Mouse (Mus musculus): ENCODE data around the gene Ldlrad3. TPM values are rescaled to one million over a fixed set of nuclear protein-coding genes. Genes with fewer than 3 reads are reported as not detected.

Gene Ldlrad3
- polyA plus RNA-seq, 1 experiment from 2014 or later = 31.2 TPM

- H3K27ac ChIP-seq = peak overlapping the region; percentile 7; the same call in 1 of the 2 replicates
- H3K4me1 ChIP-seq = peaks cover 6% of the 10 kb centered on the region
- no peak overlapping the region; the same call in 1 of the 2 replicates for H3K4me2 ChIP-seq
- H3K9me3 ChIP-seq = no peaks in the 10 kb centered on the region
- H3K4me3 ChIP-seq = no peak overlapping the region
- no peaks in the 10 kb centered on the region for H3K36me3 ChIP-seq (replicated peaks)
- H3K27me3 ChIP-seq (replicated peaks) = no peaks in the 10 kb centered on the region
- ATAC-seq (replicated peaks) = peak; percentile 44; the same call in 1 of the 2 replicates
- no peak overlapping the region for H3K9ac ChIP-seq
- WGBS = 20% methylated on average over 12 of the region's 12 CpGs
Observed at GRCm38 (mm10) chr2:101925591-101926188, 260.5 kb downstream of the Ldlrad3 start.

- Histone ChIP-seq H3K4me1 (peaks cover 9% of the 10 kb centered on the region), H3K4me2 (no peak overlapping the region; the same call in 1 of the 2 replicates), H3K9me3 (no peaks in the 10 kb centered on the region), H3K27me3 (replicated peaks) (no peaks in the 10 kb centered on the region), H3K4me3 (no peak overlapping the region), H3K9ac (no peak overlapping the region), H3K27ac (no peak overlapping the region), H3K36me3 (replicated peaks) (no peaks in the 10 kb centered on the region)
- no peak for ATAC-seq (replicated peaks)
- WGBS = 46% methylated on average over 3 of the region's 3 CpGs
Observed at GRCm38 (mm10) chr2:101925183-101925582, 261.0 kb downstream of the Ldlrad3 start.

- no peaks in the 10 kb centered on the region for H3K27me3 ChIP-seq (replicated peaks)
- H3K9ac ChIP-seq = no peak overlapping the region
- no peaks in the 10 kb centered on the region for H3K9me3 ChIP-seq
- no peak overlapping the region for H3K4me3 ChIP-seq
- peaks cover 17% of the 10 kb centered on the region for H3K4me1 ChIP-seq
- WGBS = 76% methylated on average over 4 of the region's 4 CpGs
- no peak for ATAC-seq (replicated peaks)
- H3K4me2 ChIP-seq = no peak overlapping the region
- no peaks in the 10 kb centered on the region for H3K36me3 ChIP-seq (replicated peaks)
- no peak overlapping the region for H3K27ac ChIP-seq
Observed at GRCm38 (mm10) chr2:101923181-101923580, 263.0 kb downstream of the Ldlrad3 start.

GRCm38 (mm10) chr2:101922302-101922701 lies 263.9 kb downstream of the Ldlrad3 start:
- no peaks in the 10 kb centered on the region for H3K36me3 ChIP-seq (replicated peaks)
- H3K27ac ChIP-seq = no peak overlapping the region
- ATAC-seq (replicated peaks) = no peak
- no peak overlapping the region for H3K9ac ChIP-seq
- H3K27me3 ChIP-seq (replicated peaks) = no peaks in the 10 kb centered on the region
- H3K4me3 ChIP-seq = no peak overlapping the region
- H3K4me1 ChIP-seq = peaks cover 17% of the 10 kb centered on the region
- H3K4me2 ChIP-seq = no peak overlapping the region
- no peaks in the 10 kb centered on the region for H3K9me3 ChIP-seq
- WGBS = 96% methylated on average over 4 of the region's 4 CpGs

- Histone ChIP-seq H3K9me3 (no peaks in the 10 kb centered on the region), H3K27me3 (replicated peaks) (no peaks in the 10 kb centered on the region), H3K36me3 (replicated peaks) (no peaks in the 10 kb centered on the region), H3K4me1 (peaks cover 12% of the 10 kb centered on the region), H3K4me2 (no peak overlapping the region), H3K27ac (peak overlapping the region; percentile 13; the same call in 1 of the 2 replicates), H3K9ac (no peak overlapping the region), H3K4me3 (no peak overlapping the region)
- 26% methylated on average over 2 of the region's 2 CpGs for WGBS
- peak; percentile 40 for ATAC-seq (replicated peaks)
Observed at GRCm38 (mm10) chr2:101920136-101920554, 266.0 kb downstream of the Ldlrad3 start.

- no peak overlapping the region for H3K4me2 ChIP-seq
- no peaks in the 10 kb centered on the region for H3K36me3 ChIP-seq (replicated peaks)
- peaks cover 12% of the 10 kb centered on the region for H3K4me1 ChIP-seq
- no peaks in the 10 kb centered on the region for H3K9me3 ChIP-seq
- no peak overlapping the region for H3K4me3 ChIP-seq
- 71% methylated on average over 7 of the region's 7 CpGs for WGBS
- 0 out of 2 replicates have a peak overlapping the region, but pooled peaks have one; percentile 9 for H3K27ac ChIP-seq
- no peak overlapping the region for H3K9ac ChIP-seq
- no peaks in the 10 kb centered on the region for H3K27me3 ChIP-seq (replicated peaks)
- 0 out of 2 replicates have a peak, but pooled peaks have one; percentile 57 for ATAC-seq (replicated peaks)
Observed at GRCm38 (mm10) chr2:101918518-101918917, 267.7 kb downstream of the Ldlrad3 start.

GRCm38 (mm10) chr2:101909326-101910080 lies 276.7 kb downstream of the Ldlrad3 start:
- WGBS = 83% methylated on average over 15 of the region's 15 CpGs
- Histone ChIP-seq H3K27ac (no peak overlapping the region), H3K4me1 (peaks cover 12% of the 10 kb centered on the region), H3K36me3 (replicated peaks) (no peaks in the 10 kb centered on the region), H3K9me3 (no peaks in the 10 kb centered on the region), H3K4me3 (no peak overlapping the region), H3K4me2 (no peak overlapping the region), H3K9ac (no peak overlapping the region), H3K27me3 (replicated peaks) (no peaks in the 10 kb centered on the region)
- no peak for ATAC-seq (replicated peaks)

- WGBS = 68% methylated on average over 13 of the region's 13 CpGs
- no peak for ATAC-seq (replicated peaks)
Observed at GRCm38 (mm10) chr2:101908773-101909172, 277.4 kb downstream of the Ldlrad3 start.

GRCm38 (mm10) chr2:101907386-101908022 lies 278.7 kb downstream of the Ldlrad3 start:
- no peaks in the 10 kb centered on the region for H3K27me3 ChIP-seq (replicated peaks)
- no peaks in the 10 kb centered on the region for H3K9me3 ChIP-seq
- WGBS = 76% methylated on average over 10 of the region's 10 CpGs
- H3K36me3 ChIP-seq (replicated peaks) = no peaks in the 10 kb centered on the region
- peaks cover 12% of the 10 kb centered on the region for H3K4me1 ChIP-seq
- no peak overlapping the region for H3K4me2 ChIP-seq
- no peak overlapping the region for H3K4me3 ChIP-seq
- H3K27ac ChIP-seq = no peak overlapping the region
- H3K9ac ChIP-seq = no peak overlapping the region
- no peak for ATAC-seq (replicated peaks)

More at GRCm38 (mm10) chr2:101908773-101909172, 277.4 kb downstream of the Ldlrad3 start:
- no peak overlapping the region for H3K9ac ChIP-seq
- peaks cover 12% of the 10 kb centered on the region for H3K4me1 ChIP-seq
- H3K4me2 ChIP-seq = no peak overlapping the region
- no peak overlapping the region for H3K27ac ChIP-seq
- H3K9me3 ChIP-seq = no peaks in the 10 kb centered on the region
- H3K36me3 ChIP-seq (replicated peaks) = no peaks in the 10 kb centered on the region
- H3K27me3 ChIP-seq (replicated peaks) = no peaks in the 10 kb centered on the region
- no peak overlapping the region for H3K4me3 ChIP-seq

GRCm38 (mm10) chr2:101906379-101906690 lies 279.9 kb downstream of the Ldlrad3 start:
- 39% methylated on average over 5 of the region's 5 CpGs for WGBS
- H3K27ac ChIP-seq = peak overlapping the region; percentile 54
- peaks cover 12% of the 10 kb centered on the region for H3K4me1 ChIP-seq
- no peaks in the 10 kb centered on the region for H3K27me3 ChIP-seq (replicated peaks)
- H3K36me3 ChIP-seq (replicated peaks) = no peaks in the 10 kb centered on the region
- H3K9ac ChIP-seq = peak overlapping the region; percentile 4; the same call in 1 of the 2 replicates
- peak overlapping the region; percentile 42 for H3K4me2 ChIP-seq
- no peaks in the 10 kb centered on the region for H3K9me3 ChIP-seq
- H3K4me3 ChIP-seq = no peak overlapping the region; the same call in 1 of the 2 replicates
- peak; percentile 61 for ATAC-seq (replicated peaks)

- H3K36me3 ChIP-seq (replicated peaks) = no peaks in the 10 kb centered on the region; the same call in 1 of the 2 replicates
- 11% methylated on average over 21 of the region's 21 CpGs for WGBS
- H3K27me3 ChIP-seq (replicated peaks) = no peaks in the 10 kb centered on the region
- peak overlapping the region; percentile 54 for H3K27ac ChIP-seq
- peak overlapping the region; percentile 42 for H3K4me2 ChIP-seq
- peaks cover 12% of the 10 kb centered on the region for H3K4me1 ChIP-seq
- peak overlapping the region; percentile 4; the same call in 1 of the 2 replicates for H3K9ac ChIP-seq
- peak overlapping the region; percentile 9; the same call in 1 of the 2 replicates for H3K4me3 ChIP-seq
- ATAC-seq (replicated peaks) = peak; percentile 86
- H3K9me3 ChIP-seq = no peaks in the 10 kb centered on the region
Observed at GRCm38 (mm10) chr2:101905534-101906378, 280.4 kb downstream of the Ldlrad3 start.

Measured in midbrain, embryonic 15.5 days (tissue).